Mouse (Mus musculus) layer of hippocampus, adult 2 months (tissue): ENCODE results near the gene Rab12. TPM values are rescaled to one million over a fixed set of nuclear protein-coding genes. Genes with fewer than 3 reads are reported as not detected.
"Not testable (repeated sequence)": the region's sequence is repeated elsewhere in the genome, so short reads cannot be mapped to it uniquely, and the experiment has no call there.

ENCODE experiments used
- DNase-seq, 2 experiments: peaks; one replicate each; pipeline ENCODE4 v3.0.0; 2022; ENCODE audit warnings: low spot score in 2 of 2
- H3K27ac ChIP-seq: fragments of 200-600 bp; 2 replicates; pipeline ENCODE4 v1.8.1; 2022
- H3K4me3 ChIP-seq: fragments of 200-600 bp; 2 replicates; pipeline ENCODE4 v1.8.1; 2022; ENCODE audit warnings: mild to moderate bottlenecking
- CTCF ChIP-seq: fragments of 200-600 bp; conservative IDR thresholded peaks from 2 replicates; pipeline ENCODE4 v1.8.1; 2022; ENCODE audit warnings: antibody characterized with exemption, mild to moderate bottlenecking, moderate library complexity
- long read RNA-seq, 2 experiments: library from polyadenylated mRNA; stranded (forward); transcript quantifications; one replicate each; pipeline ENCODE4 v2.0.0; 2021; ENCODE audit warnings: borderline mapping rate in 2 of 2
- total RNA-seq, 2 experiments: library from RNA; stranded (reverse); gene quantifications; 2 replicates each; pipeline ENCODE4 v1.2.3; 2021

Gene Rab12
- 100 to 1,000 TPM; 111 to 112 TPM for total RNA-seq
- long read RNA-seq, experiment 1, transcript Rab12-205 (6 exons, 2,010 nt): major isoform, 95 of 106 reads
- long read RNA-seq, experiment 1, partial matches to known transcripts: 1 of 106 reads
- long read RNA-seq, experiment 1, other reads (novel, unspliced or antisense): 10 of 106 reads
- long read RNA-seq, experiment 2, transcript Rab12-205 (6 exons, 2,010 nt): major isoform, 139 of 148 reads
- long read RNA-seq, experiment 2, partial matches to known transcripts: 2 of 148 reads
- long read RNA-seq, experiment 2, other reads (novel, unspliced or antisense): 7 of 148 reads

DNA sequence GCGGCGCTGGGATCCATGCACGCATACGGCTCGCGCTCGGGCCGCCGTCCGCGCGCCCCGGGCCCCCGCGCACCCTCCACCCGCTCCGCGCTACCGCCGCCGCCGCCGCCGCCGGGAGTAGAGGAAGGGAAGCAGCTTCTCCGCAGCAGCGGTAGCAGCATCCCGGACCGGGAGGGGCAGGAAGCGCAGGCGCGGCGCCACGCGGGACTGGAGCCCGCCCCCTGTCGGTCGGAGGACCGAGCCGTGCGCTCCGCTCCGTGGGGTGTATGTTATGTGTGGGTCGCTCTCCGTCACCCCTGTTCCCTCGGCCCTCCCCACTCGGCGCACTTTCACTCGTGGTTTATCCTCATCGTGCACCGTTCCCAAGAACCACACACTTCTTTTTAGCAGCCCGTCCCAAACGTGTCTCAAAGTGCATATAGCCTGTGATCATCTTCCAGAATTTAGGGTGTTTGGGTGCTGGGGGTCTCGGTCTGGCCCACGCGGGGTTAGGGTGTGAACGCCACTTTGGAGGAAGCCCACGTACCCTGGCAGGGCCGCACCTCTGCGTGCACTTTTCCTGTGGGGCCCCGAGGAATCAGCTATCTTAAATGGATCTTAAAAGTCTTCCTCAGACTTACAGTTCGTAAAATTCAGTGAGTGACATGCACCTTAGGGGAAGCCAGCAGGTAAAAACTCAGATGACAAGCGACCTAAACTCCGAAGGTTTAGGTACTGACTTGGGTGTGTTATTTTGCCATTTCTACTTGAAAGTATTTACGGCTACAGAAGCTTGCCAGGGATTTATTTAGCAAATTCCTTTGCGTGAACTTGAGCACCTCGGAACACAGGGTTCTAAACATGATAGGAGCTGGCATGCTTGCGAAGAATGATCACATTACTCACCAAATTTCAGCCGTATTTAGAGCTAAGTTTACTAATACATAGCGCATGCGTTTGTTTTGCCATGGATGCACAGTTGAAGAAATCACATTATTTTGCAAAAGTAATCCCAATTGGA, at the start of gene Rab12:
TSS of gene Rab12 (minus strand) at position 176 of the 1,000 bp plus-strand sequence.
- peak; percentile 89 for TF ChIP-seq CTCF
- H3K27ac ChIP-seq: peak within 1 kb of the TSS; percentile 88
- H3K4me3 ChIP-seq: peak within 1 kb of the TSS; percentile 93
- DNase-seq: peak; percentile 84 to 90

- Histone ChIP-seq H3K27ac (no peak overlapping the region), H3K4me3 (no peak overlapping the region)
- DNase-seq: peak; percentile 15 to 27
- no peak for TF ChIP-seq CTCF
Measured at GRCm38 (mm10) chr17:66564213-66564612, 44.7 kb upstream of the Rab12 start.

DNA sequence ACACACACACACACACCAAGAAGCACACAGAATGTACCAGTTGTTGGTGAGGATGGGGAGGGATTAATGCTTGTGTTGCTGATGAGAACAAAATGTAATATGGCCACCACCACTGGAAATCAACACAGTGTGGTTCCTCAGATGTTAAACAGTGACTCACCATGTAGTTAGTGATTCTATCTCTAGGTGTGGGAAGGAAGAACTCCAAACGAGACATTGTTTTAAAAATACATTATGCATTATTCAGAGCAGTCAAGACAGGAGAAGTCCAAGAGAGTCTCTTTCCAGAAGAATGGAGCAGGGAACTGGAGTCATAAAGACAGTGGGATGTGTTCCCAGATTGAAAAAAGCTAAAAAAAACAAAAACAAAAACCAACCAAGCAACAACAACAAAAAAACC, 44.0 kb upstream of the Rab12 start:
- Histone ChIP-seq H3K4me3 (no peak overlapping the region), H3K27ac (no peak overlapping the region)
- no peak for DNase-seq
- no peak for TF ChIP-seq CTCF

DNA sequence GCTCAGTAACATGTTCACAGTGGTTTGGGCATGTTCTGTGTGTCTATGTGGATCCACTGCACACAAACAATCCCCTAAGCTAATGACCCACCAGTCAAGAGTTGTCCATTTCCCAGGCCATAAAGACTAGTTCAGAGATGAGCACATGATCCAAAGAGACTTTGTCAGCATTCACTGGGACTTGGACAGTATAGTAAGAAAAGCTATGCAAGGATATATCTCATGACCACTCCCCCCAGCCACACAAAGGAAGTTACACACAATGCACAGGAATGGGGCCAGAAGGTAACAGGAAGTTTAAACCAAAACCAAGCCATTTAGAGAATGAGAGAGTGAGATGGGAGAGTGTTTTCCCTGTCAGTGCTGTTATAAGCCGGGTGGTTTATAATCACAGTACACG, 41.9 kb upstream of the Rab12 start:
- DNase-seq: no peak
- Histone ChIP-seq H3K27ac (no peak overlapping the region), H3K4me3 (no peak overlapping the region)
- no peak for TF ChIP-seq CTCF

DNA sequence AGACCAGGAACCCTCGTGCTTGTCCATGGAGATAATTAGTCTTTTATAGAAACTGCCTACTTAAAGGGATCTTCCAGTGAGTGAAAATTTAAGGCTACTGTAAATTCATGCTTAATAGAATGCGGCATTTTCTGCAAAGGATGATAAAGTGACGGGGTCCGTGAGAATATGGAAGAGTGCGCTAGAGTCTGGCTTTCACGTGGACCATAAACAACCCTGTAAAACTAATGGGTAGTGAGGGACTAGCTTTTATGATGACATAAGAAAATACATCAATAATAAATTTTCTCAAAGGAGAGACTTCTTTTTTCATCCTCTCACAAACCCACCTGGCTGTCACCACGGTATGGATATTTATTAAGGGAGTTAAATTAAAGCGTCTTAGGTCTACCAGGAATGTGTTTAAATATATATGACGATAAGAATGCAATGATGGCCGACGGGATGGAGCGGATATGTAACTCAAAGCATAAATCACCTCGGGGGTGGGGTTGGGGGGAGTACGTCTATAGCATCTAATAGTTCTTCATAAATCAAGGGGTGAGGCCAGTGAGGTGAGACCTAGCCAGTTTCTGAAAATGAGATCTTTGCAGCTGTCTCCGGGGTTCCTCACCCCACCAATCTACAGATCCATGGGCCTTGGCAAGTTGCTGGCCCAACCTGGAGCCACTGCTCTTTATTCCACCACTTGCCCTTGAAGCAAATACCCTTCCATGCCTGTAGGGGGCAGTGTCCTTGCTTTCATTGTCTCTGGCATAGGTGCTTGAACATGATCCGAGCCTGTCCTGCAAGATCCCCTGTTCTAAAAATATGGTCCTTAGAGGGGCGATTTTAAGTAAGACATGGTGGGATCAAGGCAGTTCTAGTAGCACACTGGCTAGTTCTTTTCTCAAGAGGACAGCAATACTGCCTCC, 39.1 kb upstream of the Rab12 start:
- no peak for DNase-seq
- H3K27ac ChIP-seq: no peak overlapping the region
- H3K4me3 ChIP-seq: no peak overlapping the region
- TF ChIP-seq CTCF: peak; percentile 65

DNA sequence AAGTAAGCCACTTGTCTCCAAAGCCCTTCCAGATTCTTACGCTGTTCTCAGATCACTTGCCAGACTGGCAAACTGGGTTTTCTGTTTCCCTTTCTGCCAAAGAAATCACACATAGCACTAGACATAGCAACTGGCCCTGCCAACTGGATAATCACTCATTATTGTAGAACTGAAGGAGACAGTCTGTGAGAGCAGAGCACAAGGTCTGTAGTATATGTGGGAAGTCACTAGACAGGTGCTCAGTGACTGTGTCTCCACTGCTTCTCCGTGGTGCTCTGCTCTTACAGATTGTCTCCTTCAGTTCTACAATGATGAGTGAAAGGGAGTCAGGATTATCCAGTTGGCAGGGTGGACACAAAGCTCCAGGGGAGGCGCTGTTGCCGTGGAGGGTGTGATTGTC, 33.2 kb upstream of the Rab12 start:
- Histone ChIP-seq H3K27ac (no peak overlapping the region), H3K4me3 (no peak overlapping the region)
- TF ChIP-seq CTCF: peak; percentile 43
- no peak for DNase-seq

DNA sequence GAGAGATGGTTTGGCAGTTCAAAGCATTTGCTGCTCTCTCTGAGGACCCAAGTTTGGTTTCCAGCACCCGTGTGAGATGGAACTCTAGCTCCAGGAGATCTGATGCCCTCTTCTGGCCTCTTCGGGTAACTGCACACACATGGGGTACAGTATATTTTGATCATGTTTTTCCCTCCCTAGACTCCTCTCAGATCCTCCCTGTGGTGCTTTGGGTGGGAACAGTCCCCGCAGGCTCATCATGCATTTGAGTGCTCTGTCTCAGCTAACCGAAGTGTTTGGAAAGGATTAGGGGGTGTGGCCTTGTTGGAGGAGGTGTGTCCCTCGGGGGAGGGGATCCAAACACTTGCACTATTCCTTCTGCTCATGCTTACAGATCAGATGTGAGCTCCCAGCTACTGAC, 31.0 kb upstream of the Rab12 start:
- no peak overlapping the region for H3K4me3 ChIP-seq
- no peak for TF ChIP-seq CTCF
- DNase-seq: no peak
- H3K27ac ChIP-seq: no peak overlapping the region

DNA sequence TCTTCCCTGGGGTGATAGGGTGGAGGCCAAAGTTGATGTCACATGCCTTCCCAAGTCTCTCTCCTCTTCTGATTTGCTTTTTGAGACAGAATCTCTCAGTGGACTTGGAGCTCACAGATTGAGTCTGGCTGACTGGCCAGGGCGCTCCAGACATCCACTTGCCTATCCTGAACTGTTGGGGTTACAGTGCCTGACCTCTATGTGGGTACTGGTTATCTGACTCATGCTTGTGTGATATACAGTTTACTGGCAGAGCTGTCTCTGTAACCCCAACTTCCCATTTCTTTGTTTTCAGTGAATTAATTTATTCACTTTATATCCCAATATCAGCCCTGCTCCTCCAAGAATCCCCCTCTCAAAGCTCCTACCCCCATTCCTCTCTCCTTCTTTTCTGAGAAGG, 12.8 kb upstream of the Rab12 start:
- no peak overlapping the region for H3K27ac ChIP-seq
- TF ChIP-seq CTCF: no peak
- H3K4me3 ChIP-seq: no peak overlapping the region
- no peak for DNase-seq

DNA sequence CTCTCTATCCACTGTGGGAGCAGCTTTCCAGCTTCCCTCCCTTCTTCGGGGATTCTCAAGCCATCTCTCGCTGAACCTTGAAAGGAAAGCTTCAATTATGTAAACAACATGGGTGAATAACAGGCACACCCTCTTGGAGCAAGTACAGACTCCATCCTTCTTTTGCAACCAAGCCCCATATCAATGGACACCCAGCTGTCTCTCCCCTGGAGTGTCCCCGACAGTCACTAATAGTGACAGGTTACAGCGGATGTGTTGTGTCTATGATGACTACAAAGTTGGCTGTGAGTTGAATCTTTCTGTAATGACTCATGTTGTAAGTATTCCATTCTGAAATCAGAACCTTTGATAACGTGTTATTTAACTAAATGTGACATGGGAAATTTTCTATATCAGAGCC, 3.9 kb upstream of the Rab12 start:
- H3K4me3 ChIP-seq: no peak overlapping the region
- no peak for DNase-seq
- no peak overlapping the region for H3K27ac ChIP-seq
- TF ChIP-seq CTCF: no peak

DNA sequence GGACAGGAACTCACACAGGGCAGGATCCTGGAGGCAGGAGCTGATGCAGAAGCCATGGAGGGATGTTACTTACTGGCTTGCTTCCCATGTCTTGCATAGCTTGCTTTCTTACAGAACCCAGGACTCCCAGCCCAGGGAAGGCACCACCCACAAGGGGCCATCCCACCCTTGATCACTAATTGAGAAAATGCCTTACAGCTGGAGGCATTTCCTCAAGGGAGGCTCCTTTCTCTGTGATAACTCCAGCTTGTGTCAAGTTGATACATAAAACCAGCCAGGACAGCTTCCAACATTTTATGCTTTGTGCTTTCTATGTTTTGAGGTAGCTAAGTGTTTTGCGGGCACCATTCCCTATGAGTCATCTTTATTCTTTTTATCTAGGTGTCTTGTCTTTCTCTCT, 3.1 kb upstream of the Rab12 start:
- not testable (repeated sequence) for DNase-seq, H3K4me3 ChIP-seq, H3K27ac ChIP-seq

DNA sequence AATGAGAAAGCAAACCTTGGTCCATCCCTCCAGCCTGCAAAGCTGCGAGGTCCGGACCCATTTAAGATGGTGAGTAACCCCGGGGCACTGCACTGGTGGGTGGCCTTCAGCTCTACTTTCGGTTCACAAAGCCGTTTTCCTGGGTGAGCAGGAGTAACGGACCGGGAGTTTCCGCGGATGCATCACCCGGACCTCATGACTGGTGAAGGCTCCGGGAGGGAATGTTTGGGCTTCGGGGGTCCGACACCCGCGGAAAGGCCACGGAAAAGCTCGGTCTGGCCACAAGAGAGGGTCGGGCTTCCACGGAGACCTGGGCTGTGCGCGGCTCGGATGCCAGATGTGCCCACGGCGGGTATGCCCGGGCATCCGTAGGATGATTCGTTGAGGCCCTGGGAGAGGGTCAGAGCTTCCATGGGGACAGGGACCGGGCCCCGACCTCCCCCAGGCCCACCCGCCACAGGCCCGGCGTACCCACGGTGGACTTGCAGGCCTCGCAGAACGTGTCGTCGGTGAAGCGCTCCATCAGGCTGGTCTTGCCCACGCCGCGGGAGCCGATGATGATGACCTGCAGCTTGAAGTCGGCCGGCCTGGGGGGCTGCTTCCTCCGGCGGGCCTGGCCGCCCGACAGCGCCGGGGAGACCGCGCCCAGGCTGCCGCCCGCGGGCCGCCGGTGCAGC, 514 bp downstream of the Rab12 start:
- Histone ChIP-seq H3K4me3 (peak overlapping the region; percentile 93), H3K27ac (peak overlapping the region; percentile 88)
- TF ChIP-seq CTCF: no peak
- no peak for DNase-seq

DNA sequence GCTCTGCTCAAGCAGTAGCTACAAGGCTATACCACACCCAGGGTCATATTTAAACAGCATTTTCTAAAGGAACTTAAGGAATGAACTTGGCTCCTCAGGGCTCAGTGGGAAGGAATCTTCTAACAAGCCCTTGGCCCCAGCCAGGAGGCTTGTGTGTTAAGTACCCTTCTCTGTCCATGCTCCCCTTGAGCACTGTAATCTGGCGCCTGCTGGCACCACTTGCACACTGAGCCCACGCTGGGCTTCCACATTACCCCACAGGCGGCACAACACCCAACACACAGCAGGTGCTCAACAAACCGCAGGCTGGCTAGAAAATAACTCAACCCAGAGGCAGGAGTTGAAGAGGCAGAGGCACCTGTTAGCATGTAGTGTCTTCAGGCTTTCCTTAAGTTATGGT, 2.6 kb downstream of the Rab12 start:
- TF ChIP-seq CTCF: no peak

More for the DNA sequence above, 2.6 kb downstream of the Rab12 start:
- no peak overlapping the region for H3K27ac ChIP-seq
- no peak overlapping the region; the same call in 1 of the 2 replicates for H3K4me3 ChIP-seq
- DNase-seq: no peak
